Mouse (Mus musculus): ENCODE data around the gene Nufip1.

The Nufip1 gene

DNA sequence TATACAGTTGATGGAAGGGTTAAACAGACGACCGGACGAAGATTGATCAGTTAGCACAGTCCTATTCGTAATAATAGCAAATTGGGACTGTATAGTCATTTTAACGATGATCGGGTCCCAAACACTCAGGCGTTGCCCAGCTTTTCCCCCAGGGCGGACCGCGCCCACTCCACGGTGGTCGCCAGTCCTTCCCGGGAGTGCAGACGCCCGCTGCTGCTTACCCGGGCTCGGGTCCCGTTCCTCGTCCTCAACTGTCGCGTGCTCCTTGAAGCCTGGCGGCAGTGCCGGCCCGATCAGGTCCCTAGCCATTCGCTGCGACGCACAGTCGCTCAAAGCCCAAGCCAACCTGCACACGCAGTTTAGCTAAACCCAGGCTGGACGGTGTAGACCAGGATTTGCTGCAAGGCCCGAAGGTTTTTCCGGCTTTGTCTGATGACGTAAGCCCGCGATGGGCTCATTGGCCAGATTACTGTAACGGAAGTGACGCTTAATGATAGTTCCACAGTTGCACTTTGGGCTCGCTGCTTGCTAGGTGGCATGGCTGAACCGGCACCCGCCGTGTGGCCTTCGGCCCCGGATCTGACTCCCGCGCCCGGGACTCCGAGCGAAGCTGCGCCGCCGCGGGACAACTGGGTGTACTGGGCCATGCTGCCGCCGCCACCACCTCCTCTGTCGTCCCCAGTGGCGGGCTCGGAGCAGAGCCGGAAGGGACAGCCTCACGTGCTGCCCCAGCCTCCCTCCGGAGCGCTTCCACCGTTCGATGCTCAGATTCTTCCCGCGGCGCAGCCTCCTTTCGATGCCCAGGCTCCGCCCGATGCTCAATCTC is at the start of gene Nufip1, which contains the start of gene Gpalpp1:
TSS of gene Nufip1 (plus strand) at position 496 of the 826 bp plus-strand sequence.
TSS of gene Gpalpp1 (minus strand) at position 365 of the 826 bp plus-strand sequence.
- DNase-seq (ENCODE audit: low spot score in 2 of 2): peak; percentile 94 to 97

DNA sequence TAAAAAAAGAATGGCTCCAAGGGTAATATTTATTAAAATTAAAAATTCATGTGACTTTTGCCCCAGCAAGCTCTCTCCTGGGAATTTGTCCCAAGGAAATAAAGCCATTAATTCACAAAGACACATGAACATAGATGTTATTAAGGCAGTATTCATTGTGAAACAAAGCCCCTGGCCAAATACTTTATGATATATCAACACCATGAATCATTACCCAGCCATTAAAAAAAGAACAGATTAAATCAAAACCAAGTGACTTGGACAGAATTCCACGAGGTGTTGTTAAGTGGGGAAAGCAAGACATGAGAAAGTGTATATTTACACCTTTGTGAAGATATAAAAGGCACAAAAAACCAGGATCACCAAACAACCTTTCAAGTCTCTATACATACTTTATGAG is 43.5 kb upstream of the Nufip1 start:
- DNase-seq (ENCODE audit: low spot score in 2 of 2): no peak

DNA sequence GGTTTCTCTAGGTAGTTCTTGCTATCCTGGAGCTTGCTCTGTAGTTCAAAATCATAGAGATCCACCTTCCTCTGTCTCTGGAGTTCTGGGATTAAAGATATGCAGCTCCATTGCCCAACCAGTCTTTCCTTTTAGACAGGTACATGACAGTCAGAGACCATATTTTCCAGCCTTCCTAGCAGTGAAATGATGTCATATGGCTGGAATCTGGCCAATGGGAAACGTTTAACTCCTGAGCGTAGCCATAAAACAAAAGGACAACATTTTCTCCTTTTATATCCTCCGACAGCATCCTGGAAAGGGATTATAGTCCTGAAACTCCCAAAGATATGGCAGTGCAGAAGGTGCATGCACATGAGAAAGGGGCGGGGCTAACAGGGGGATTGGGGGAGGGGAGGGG is 42.4 kb upstream of the Nufip1 start:
- no peak for DNase-seq (ENCODE audit: low spot score in 2 of 2)

DNA sequence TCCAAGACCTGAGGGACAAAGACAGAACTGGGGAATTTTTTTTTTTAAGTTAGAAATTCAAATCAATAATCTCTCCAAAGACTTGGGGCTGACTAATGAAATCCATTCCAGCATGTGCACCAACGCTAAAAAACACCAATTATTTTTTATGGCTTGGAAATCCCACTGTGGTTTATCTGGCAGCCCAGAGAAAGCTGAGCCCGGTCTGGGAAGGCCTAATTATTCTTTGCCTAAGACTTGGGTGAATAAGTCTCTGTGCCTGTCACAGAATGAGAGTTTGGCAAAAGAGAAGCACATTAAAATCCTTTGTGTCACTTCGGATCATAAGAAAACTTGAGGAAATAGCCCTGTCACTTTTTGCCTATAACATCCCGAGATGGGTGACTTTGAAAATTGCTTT is 41.4 kb upstream of the Nufip1 start:
- DNase-seq (ENCODE audit: low spot score in 2 of 2): no peak

- DNase-seq (ENCODE audit: low spot score in 2 of 2): no peak
Measured at GRCm38 (mm10) chr14:76072626-76073025, 38.1 kb upstream of the Nufip1 start.

GRCm38 (mm10) chr14:76074206-76074605 is 36.5 kb upstream of the Nufip1 start:
- DNase-seq (ENCODE audit: low spot score in 2 of 2): no peak

- DNase-seq (ENCODE audit: low spot score in 2 of 2): no peak
Measured at GRCm38 (mm10) chr14:76075721-76076120, 35.0 kb upstream of the Nufip1 start.

DNA sequence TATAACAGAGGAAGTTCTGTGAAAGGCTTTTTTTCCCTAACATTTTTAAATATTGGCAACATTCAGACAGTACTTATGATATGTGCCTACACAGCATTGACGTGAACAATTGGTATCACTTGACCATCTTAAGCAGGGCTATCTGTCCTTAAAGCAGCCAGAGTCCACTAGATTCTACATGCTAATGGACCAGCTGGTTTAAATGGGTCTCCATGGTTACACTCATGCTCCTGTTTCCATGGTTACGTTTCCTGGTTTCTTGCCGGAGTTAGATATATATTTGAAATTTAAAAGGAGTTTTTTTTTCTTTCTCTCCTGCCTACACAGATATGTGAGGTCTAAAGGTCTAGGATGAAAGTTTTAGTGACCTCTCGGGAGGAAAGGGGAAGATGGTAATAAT is 34.1 kb upstream of the Nufip1 start:
- DNase-seq (ENCODE audit: low spot score in 2 of 2): peak in 1 of 2 experiments; percentile 18

- DNase-seq (ENCODE audit: low spot score in 2 of 2): peak; percentile 74 to 78
Measured at GRCm38 (mm10) chr14:76077088-76077491, 33.6 kb upstream of the Nufip1 start.

DNA sequence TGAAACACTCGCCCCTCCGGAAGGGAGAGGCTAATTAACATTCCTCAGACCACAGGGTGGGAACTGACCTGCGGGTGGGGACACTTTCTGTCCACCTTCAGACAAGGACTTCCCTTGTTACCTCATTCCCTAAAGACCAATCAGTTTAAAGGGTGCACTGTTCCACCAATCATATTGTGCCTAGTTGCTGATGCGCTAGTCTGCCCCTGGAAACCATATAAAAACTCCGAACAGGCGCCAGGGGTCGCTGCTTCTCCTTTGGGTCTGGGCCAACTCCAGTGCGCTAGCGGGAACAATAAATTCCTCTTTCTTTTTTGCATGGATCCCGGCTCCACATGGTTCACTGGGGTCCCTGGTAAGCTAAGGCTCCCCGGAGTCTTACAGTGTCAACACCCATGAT is 29.2 kb upstream of the Nufip1 start:
- DNase-seq (ENCODE audit: low spot score in 2 of 2): no peak

GRCm38 (mm10) chr14:76082086-76082636 is 28.5 kb upstream of the Nufip1 start:
- DNase-seq (ENCODE audit: low spot score in 2 of 2): no peak

DNA sequence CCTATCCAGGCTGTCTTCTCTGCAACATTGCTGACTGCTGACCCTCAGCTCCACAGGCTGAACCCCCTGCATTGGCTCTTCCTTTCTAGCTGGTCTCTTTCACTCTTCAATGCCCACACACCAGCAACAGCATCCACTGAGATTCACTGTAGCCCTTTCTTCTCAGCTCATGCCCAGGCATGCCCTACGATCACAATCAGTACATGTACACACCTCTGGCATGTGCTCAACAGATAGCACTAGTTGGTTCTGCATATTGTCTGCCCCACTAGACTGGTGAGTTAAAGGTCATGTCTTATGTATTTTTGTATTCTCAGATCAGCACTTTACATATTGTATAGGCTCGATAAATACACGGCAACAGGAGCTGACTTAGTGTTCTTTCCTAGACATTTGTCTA is 26.5 kb upstream of the Nufip1 start:
- DNase-seq (ENCODE audit: low spot score in 2 of 2): no peak

DNA sequence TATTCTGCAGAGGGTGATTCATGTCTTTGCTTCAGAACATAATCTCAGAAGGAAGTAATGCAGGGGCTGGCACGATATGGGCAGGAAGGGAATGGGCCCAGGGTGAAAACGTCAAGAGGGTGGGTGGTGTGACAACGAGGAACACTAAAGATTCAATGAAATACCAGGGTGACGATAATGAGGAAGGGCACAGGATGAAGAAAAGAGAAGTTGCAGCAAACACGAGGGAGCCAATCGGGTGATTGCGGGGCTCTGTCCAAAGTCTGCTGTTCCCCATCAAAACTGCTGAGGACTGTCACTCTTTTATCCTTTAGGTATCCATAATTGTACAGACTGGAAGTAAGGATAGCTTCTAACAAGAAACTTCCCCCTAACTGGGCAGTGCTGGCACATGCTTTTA is 13.4 kb upstream of the Nufip1 start:
- no peak for DNase-seq (ENCODE audit: low spot score in 2 of 2)

GRCm38 (mm10) chr14:76097815-76098214 is 12.9 kb upstream of the Nufip1 start:
- no peak for DNase-seq (ENCODE audit: low spot score in 2 of 2)

- no peak for DNase-seq (ENCODE audit: low spot score in 2 of 2)
Measured at GRCm38 (mm10) chr14:76099543-76099942, 11.1 kb upstream of the Nufip1 start.

GRCm38 (mm10) chr14:76115744-76116143 is 5.1 kb downstream of the Nufip1 start:
- no peak for DNase-seq (ENCODE audit: low spot score in 2 of 2)

DNA sequence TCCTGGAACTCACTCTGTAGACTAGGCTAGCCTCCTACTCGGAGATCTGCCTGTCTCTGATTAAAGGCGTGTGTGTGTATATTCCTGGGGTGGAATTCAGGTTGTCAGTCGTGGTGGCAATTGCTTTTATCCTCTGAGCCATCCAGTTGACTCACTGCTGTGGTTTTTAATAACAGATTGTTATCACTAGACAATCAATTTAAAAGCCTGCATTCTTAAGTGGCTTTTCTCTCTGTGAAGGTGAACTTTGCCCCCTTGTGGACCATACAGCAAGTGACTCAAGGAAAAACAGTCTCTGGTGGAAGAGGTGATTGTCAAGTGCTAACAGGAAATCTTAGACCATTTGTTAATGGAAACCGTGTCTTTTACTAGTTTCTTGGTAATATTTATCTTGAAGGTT is 8.3 kb downstream of the Nufip1 start:
- no peak for DNase-seq (ENCODE audit: low spot score in 2 of 2)

GRCm38 (mm10) chr14:76120472-76120871 is 9.8 kb downstream of the Nufip1 start:
- DNase-seq (ENCODE audit: low spot score in 2 of 2): peak; percentile 63 to 69

DNA sequence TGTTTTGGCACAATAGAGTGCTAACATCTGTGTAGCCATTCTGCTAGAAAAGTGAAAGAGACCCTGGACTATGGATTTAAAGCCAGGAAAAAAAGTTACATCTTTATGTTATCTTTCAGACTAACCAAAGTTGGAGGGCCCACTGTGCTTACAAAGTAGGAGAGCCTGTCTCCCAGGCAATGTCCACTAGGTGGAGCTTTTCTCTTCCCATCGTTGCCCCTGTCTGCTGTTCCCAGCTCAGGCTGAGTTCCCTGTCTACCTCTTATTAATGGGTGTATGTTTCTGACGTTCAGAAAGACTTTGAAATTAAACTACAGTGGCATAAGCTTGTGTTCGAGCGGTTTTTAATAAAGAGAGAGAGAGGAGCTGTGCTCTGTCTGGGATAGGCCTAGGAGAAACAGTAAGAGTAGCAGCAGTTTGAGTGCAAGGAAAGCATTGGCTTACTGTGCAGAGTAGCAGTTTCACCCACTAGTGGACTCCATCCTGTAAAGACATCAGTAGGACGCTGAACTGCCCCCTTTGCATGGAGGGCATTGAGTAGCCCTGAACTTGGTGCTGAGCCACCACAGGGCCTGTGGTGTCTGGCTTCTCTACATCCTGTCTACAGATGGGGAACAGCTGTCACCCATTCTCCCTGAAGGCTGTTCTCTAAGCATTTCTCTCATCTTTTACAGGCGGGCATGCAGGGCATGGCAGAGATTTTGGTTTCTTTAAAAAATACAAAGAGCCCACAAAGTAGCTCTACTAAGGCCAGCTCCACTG is 11.4 kb downstream of the Nufip1 start:
- peak; percentile 58 to 68 for DNase-seq (ENCODE audit: low spot score in 2 of 2)

DNA sequence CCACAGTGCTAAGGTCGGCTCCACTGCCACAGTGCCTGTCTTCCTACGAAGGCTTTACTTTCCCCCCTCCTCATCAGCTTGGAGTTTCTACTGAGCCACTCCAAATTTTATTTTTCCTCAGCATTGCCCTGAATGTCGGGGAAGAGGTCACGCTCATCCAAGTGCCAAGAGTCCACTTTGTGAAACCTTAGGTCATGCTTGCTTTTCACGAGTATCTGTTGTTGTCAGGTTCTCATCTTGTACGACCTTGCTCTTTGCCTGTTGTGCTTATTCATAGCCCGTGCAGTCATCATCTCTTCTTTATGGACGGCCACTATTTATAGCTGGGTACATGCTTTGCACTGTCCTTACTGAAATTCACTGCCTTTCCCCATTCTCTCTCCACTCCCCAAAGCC is 12.0 kb downstream of the Nufip1 start:
- DNase-seq (ENCODE audit: low spot score in 2 of 2): no peak

DNA sequence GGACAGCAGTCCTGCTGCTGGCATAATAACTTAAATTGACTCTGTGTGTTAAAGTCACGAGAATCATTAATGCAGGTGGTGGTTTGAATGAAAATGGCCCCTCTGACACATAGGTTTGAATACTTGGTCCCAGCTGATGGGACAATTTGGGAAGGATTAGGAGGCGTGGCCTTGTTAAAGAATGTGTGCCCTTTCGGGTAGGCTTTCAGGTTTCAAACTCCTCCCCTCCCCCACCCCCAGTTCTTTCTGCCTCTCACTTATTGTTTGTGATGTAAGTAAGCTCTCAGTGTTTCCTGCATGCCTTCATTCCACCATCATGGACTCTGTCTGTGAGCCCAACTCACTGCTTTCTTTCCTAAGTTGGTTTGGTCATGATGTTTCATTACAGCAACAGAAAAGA is 16.6 kb downstream of the Nufip1 start:
- DNase-seq (ENCODE audit: low spot score in 2 of 2): no peak

GRCm38 (mm10) chr14:76128174-76128573 is 17.5 kb downstream of the Nufip1 start:
- no peak for DNase-seq (ENCODE audit: low spot score in 2 of 2)

DNA sequence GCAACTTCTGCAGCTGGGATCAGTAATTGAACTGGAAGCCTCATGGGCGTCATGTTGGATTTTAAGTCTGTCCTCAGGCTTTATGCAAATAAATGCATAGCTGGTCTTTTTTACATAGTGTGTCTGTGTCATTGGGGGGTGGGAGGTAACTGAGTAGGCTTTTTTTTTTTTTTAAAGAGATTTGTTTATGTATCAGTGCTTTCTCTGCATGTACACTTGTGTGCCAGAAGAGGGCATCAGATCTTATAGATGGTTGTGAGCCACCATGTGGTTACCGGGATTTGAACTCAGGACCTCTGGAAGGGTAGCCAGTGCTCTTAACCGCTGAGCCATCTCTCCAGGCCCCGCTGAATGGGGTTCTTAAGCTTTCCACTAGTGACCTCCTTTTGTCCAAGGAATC is 24.3 kb downstream of the Nufip1 start:
- DNase-seq (ENCODE audit: low spot score in 2 of 2): no peak
